Mouse (Mus musculus) testis, adult 2 months (tissue): ENCODE measurements at regions not wholly inside any gene's neighbourhood (a gene's known extent, or its start where the extent isn't known, plus 50 kb on each side); places are given as distances from the start of the nearest gene placed in this dataset.

Source experiments
- CTCF ChIP-seq: fragments of 200-500 bp; IDR thresholded peaks from 2 replicates; pipeline ENCODE4 v1.5.1; 2012; ENCODE audit warnings: low read depth, mild to moderate bottlenecking, inconsistent platforms, low read length, moderate library complexity; ENCODE audit not compliant: control insufficient read depth, insufficient read depth, insufficient replicate concordance
- POLR2A ChIP-seq: fragments of 200-500 bp; IDR thresholded peaks from 2 replicates; pipeline ENCODE4 v1.6.1; 2012; ENCODE audit warnings: low read depth, mild to moderate bottlenecking, inconsistent platforms, low read length, moderate library complexity; ENCODE audit not compliant: control insufficient read depth

DNA sequence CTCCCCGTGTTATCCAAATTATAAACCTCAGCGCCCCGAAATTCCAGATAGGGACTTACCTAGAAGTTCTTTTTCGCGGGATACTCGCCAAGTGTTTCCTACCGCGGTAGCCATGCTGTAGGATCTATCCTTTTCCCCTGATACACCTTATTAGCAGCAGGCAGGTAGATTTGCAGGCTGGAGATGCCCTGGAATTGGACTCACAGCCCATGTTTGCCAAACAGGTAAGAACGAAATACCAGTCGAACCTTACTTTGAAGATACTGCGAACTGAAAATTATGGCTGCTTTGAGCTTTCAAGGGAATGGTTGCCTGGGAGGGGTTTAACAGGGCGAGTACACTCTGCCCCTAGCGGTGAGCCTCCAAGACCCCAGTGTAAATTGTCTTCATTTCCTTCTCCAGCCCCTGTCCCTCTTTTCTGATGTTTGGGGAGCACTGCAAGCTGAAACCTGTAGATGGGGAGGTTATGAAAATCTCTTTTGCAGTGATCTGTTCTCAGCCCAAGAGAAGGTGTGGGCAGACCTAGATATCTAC is 149.8 kb upstream of the Agtr2 start:
- TF ChIP-seq POLR2A (no peak), CTCF (no peak)
